Mouse (Mus musculus) thymus, postnatal 0 days (tissue): ENCODE results near the gene Lingo2. TPM values are rescaled to one million over a fixed set of nuclear protein-coding genes. Genes with fewer than 3 reads are reported as not detected.

Experiments used
- DNase-seq: peaks from one replicate; pipeline ENCODE4 v3.0.0-alpha.2; 2015; ENCODE audit warnings: low spot score
- polyA plus RNA-seq: library from polyadenylated mRNA; unstranded; fragments of >200 nt; fragmentation: Nextera tagmentation; extraction: Ambion mirVana; gene quantifications from 2 replicates; pipeline ENCODE4 v1.2.1, GENCODE M21; 2015

Lingo2 gene
- 0.07 TPM in 1 of 2 replicates, not detected in the other for polyA plus RNA-seq

DNA sequence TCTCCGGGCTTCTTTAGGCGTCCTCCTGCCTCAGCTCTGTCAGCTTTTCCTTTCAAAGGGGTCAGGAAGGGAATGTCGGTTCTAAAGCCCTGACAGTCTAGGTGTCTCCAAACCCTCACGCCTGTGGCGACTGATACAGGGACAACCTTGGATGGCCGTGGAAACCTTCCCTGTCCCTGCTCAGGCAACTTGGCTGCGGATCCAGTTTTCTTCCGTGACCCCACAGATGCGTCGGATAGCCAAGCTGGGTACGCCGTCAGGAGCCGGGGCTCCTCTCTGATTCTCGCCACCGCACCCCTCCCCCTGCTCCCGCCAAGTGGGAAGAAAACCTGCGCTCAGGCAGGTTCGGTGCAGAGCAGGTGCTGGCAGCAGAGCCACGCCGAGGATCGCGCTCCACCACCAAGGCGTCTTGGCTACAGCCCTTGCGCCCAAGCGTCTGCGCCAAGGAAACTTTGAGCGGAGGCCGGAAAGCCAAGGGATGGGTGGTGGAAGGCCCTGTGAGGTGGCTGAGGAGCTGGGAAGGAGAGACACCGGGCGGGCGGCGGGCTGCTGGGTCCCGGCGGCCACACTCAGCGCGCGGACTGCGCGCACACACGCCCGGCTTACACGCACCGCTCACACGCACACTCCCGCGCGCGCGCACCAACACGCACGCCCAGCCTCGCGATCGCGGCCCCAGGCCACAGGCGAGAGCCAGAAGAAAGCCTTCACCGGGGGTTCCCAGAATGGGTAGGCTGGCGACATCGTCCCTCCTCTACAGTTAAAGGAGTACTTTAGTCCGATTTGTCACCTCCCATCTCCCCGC lies at the start of gene Lingo2:
Gene Lingo2, minus strand, starts transcription at position 598 of the 805 bp plus-strand sequence.
- DNase-seq: no peak

GRCm38 (mm10) chr4:36973358-36973757 lies 21.8 kb upstream of the Lingo2 start:
- no peak for DNase-seq

DNA sequence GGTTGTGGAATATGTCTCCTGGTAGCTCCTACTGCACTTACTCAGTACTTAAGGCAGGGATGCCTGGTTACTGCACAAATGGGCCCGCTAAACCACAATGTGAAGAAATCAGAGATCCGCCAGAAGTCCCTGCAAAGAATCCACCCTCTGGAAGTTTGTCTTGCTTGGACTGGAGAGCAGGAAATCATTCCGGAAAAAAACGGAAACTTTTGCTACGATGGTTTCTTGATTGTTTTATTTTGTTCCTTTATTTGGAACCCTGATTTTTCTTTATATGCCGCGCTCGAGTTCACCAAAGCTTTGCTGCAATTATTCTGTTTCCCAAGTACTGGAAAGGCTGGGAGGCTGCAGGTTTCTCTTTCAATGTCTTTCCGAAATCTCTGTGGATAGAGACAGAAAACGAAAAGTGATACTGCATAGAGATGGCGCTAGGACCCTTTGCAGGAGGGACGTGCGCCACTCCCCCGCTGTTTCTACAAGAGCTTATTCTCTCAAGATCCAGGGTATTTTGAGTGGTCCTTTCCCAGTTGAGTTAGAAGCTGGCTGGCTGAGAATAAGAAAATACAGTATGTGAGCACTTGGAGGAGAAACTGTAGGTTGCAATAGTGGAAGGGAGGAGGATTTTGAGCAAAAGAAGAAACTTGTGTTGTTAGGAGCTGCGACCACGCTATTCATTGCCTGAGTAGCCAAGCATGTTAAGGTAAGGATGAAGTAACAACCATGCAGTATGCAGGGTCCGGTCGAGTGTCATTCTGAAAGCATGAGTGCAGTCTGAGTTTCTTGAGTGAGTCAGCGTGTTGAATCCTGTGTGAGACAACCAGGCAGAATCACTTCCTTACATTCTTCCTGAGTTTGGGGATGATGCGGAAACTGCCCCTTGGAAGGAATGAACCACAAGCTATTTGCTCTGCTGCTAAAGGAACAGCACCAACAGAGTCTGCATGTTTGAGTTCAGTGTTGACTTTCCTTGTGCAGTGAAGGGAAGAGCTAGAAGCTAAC lies 1.2 kb upstream of the Lingo2 start:
- no peak for DNase-seq

GRCm38 (mm10) chr4:36951955-36952215 lies 338 bp upstream of the Lingo2 start:
- DNase-seq: no peak

DNA sequence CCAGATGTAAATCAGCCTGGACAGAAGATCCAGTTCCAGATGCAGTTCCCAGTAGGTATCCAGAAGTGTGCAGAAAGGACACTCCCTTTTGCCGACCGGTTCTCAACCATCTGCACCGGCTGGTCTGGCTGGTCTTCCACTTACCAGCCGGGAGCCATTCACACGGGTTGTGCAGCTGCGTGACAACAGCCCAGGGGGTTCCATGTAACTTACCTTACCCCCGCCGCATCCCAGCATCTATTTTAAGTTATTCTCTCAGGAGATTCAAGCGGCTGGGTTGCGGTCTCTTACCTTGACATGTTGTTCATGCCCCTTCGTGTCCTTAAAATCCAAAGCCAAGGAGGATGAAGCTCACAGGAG lies 777 bp downstream of the Lingo2 start:
- DNase-seq: no peak

DNA sequence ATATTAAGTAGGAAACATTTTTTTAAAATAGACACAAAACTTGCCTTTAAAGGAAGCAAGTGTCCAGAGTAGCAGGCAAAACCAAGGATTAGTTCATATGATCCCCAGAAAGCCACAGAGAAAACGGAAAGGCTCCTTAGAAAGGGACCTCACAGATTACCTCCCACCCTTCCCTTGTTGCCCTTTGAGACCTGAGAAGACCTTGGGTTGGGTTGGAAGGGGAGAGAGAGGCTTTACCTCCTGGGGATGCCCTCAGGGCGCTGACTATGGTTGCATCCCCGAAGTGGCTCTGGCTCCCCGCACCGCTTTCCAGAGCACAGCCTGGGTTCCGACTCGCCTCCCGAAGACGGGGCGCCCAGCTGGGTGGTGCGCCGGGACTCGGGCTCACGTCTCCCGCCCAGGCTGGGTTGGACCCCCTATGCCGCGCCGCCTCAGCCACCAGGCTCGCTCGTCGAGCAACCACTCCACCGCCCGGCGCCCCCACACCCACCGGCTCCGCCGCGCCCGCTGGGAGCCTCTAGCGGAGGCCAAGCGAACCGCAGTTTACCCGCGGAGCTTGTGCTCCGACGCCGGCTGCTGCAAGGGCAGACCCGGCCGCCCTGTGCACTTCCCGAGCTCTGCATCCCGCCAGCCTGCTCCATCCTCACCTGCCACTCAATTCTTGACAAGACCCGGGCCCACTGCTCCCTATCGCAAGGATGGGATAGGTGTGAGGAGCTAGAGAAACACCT lies 1.4 kb downstream of the Lingo2 start:
- DNase-seq: peak; percentile 3

GRCm38 (mm10) chr4:36890810-36891209 lies 60.7 kb downstream of the Lingo2 start:
- no peak for DNase-seq

DNA sequence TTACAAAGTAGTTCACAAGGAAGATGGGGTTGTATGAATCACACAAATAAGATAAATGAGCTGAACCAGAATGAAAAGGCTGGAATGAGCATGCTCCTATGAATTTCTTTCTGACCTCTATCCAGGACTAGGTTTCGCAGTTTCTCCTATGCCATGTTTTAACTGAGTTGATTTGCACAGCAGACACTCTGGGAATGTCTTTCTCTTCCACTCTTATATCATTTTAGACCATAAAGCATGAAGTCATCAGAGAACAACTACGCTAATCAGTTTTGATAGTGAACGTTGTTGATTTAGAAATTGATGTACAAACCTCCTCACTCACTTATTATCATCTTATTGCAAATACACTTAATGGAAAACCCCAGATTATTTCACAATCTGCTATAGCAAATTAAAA lies 61.2 kb downstream of the Lingo2 start:
- DNase-seq: no peak

GRCm38 (mm10) chr4:36874781-36875180 lies 76.8 kb downstream of the Lingo2 start:
- DNase-seq: no peak

DNA sequence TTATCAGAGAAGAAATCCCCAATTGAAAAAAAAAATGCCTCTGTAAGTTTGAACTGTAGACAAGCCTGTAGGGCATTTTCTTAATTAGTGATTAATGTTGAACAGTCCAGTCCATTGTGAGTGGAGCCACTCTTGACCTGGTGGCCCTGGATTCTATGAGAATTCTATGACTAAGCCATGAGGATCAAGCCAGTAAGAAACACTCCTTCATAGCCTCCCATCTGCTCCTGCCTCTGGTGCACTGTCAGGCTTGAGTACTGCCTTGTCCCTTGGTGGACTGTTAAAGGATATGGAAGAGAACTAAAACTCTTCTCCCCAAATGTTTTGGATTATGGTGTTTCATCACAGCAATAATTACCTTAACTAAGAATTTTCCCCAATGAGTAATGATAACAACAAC lies 126.6 kb downstream of the Lingo2 start:
- DNase-seq: no peak

DNA sequence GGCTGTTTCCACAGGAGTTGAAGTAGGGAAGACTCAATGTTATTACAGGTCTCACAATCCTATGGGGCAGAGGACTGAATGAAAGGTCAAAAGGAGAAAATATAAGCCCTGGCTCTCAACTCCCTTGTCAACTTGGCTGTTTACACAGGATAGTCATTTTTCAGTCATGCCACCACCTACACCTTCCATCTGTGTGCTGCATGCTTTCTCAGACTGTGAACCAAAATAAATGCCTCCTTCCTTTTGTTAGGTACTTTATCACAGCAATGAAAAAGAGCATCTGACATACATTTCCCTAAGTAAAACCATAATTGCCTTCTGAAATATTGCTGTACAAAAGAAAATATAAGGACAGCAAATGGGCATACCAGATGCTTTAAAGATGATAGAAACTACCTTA lies 129.6 kb downstream of the Lingo2 start:
- DNase-seq: no peak

- no peak for DNase-seq
Observed at GRCm38 (mm10) chr4:36775088-36775487, 176.5 kb downstream of the Lingo2 start.

DNA sequence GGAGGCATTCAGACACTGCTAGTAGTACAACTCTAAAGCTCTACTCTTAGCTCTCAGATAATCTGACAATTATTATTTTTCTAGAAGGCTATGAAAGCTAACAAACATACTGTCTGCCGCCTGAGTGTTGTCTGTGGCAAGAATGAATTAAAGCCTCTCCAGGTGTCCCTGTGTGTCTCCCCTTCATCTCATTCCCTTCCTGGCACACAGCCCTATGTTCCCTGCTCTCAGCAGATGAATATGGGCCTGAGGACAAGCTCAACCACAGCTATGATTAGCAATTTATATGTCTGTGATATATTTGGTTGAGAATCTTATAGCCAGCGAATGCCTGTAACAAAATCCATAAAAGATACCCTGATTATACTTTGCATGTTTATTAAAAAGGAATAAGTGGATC lies 220.9 kb downstream of the Lingo2 start:
- no peak for DNase-seq

- no peak for DNase-seq
Observed at GRCm38 (mm10) chr4:36716411-36716810, 235.1 kb downstream of the Lingo2 start.

- no peak for DNase-seq
Observed at GRCm38 (mm10) chr4:36698888-36699287, 252.7 kb downstream of the Lingo2 start.

DNA sequence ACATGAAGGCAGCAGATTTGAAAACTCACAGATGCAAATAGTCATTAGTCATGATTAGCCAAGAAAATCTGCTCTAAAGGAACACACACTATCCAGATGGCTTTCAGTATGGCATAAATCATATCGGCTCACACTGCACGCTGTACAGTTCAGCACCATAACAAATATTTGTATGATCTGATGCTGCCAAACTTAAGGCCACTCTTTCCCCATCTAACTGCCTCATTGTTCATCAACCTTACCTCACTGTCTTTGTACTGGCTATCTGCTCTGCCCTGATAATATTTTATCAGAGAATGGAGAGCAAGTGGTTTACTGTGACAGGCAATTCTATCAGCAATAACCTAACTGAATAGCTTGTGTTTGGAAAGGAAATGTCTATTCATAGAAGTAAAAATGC lies 254.7 kb downstream of the Lingo2 start:
- DNase-seq: no peak

DNA sequence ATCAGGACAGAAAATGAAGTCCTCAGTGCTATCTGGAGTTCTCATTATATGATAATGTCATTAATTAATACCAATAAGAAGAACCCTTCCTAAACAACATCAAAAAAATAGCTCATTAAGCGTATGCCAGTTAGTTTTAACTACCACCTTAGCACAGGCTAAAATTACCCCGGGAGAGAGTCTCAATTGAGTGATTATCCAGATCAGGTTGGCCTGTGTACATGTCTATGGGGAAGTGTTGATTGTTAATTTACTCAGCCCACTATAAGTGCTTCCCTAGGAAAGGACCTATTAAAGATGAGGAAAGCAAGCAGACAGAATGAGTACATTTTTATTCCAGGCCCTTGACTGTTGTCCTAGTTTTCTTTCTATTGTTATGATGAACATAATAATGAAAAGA lies 291.6 kb downstream of the Lingo2 start:
- DNase-seq: no peak

DNA sequence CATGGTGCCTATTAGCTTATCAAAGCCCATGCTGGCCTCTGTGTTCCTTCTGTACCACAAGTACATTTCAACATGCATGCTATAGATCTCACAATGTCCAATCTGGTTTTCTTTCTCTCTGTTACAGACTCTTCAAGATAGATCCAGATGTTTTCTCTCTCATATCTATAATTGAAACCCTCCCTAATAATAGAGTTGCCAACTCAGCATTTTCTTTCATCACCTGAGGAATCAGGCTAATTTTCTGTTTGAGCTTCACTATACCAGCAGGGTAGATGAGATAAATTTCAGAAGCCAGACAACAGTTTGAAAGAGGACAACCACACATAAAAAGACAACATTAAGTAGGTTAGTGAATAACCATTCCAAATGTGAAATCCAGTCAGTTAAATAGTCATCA lies 303.8 kb downstream of the Lingo2 start:
- DNase-seq: no peak

DNA sequence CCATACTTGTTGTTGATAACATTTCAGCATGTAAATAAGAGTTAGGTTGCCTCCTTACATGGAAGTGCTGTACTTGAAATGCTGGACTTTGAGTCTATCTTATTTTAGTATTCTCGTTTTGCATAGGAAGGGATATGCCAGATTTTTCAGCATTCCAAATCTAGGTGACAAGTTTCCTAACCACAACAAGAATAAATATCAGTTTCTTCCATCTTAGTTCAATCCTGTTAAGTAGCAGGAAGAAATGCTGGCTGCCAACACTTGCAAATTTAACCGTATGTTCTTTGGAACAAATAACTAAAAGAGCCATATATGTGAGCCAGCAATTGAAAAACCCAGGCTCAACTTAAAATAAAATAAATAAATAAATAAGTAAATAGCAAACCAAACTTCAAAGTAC lies 315.9 kb downstream of the Lingo2 start:
- DNase-seq: no peak

DNA sequence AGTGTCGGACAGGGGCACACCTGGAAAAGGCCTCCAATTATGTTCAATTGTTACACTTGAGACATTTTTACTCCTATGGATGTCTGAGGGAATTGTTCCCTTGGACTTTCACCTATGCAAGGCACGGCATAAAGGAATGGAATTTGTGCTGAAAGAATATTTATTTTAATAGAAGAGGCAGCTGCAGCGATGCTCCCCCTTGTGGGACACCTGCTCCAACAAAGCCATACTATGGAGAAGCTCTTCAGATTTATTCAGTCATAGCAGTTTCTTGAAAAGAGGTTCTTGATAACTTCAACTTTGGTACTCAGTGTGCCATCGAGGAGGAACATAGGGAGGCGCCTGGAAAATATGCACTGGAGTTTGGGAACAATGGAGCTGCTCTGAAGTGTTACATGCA lies 374.7 kb downstream of the Lingo2 start:
- no peak for DNase-seq

DNA sequence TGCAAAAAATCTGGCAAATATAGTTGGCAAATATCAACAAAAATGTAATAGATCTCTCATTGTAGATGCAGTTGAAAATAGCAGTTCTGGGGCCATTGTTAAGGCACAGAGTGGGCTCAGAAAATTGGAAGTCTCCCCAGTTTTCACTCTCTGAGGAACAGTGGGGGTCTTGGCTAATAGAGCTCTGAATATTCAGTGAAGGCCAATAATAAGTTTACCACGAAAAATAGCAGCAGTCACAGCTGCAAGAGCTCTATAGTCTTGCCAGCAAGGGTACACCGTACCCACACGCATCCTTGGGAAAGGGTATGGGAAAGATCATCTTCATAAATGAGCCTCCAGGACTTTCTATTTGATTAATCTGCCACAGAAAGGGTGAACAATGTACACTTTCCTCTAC lies 375.3 kb downstream of the Lingo2 start:
- DNase-seq: no peak

DNA sequence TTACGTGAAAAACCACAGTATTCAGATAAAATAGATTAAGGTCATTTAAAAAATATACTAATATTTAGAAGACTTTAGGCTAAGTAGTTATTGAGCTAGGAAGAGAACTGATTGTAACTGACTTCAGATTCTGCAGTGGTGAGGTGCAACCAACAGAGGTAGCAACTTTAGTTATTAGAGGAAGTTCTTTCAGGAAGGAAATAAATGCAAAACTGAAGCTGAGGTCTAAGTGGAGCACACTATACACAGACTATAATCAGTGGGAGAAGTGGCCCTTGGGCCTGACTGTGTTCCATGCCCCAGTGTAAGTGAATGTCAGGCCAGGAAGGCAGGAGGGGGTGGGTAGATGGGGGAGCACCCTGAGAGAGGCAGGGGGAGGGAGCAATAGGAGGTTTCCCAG lies 385.0 kb downstream of the Lingo2 start:
- no peak for DNase-seq
